Mouse (Mus musculus): ENCODE results near the gene Trak1.

- TF ChIP-seq POLR2A (IDR thresholded peaks at IDR 0.05; ENCODE audit: borderline replicate concordance, low read depth, low read length) (no peak), CTCF (IDR thresholded peaks at IDR 0.05; ENCODE audit: low read depth, low read length) (no peak)
These were observed 1.2 kb downstream of the Trak1 start for GRCm38 (mm10) chr9:121298411-121299091.
